Mouse (Mus musculus): ENCODE measurements around the gene Sh2b1. TPM values are rescaled to one million over a fixed set of nuclear protein-coding genes. Genes with fewer than 3 reads are reported as not detected.

Sh2b1 gene
- polyA plus RNA-seq, 1 experiment = 95.0 TPM

- TF ChIP-seq CTCF (IDR thresholded peaks at IDR 0.05; ENCODE audit: control insufficient read depth, insufficient read depth, low read length) = no peak
- no peak for TF ChIP-seq POLR2A (IDR thresholded peaks at IDR 0.05; ENCODE audit: borderline replicate concordance, control insufficient read depth, low read depth, low read length)
- Histone ChIP-seq H3K4me1 (ENCODE audit: control insufficient read depth, insufficient read depth, low read length) (no peaks in the 10 kb centered on the region; the same call in 1 of the 2 replicates), H3K27ac (ENCODE audit: control insufficient read depth, insufficient read depth, low read depth, low read length, poor library complexity) (peak within 1 kb of the TSS; percentile 75), H3K4me3 (replicated peaks; ENCODE audit: control insufficient read depth, low read depth, low read length) (peak within 1 kb of the TSS; percentile 80)
- WGBS = under 1% methylated on average over 32 of the region's 32 CpGs
Measured at GRCm38 (mm10) chr7:126487052-126487483, 11.8 kb upstream of the Sh2b1 start, which contains the start of gene Tufm. TSS of gene Tufm (plus strand) at chr7:126487361.

GRCm38 (mm10) chr7:126482392-126482871, 7.2 kb upstream of the Sh2b1 start:
- Histone ChIP-seq H3K4me1 (ENCODE audit: control insufficient read depth, insufficient read depth, low read length) (no peaks in the 10 kb centered on the region), H3K4me3 (replicated peaks; ENCODE audit: control insufficient read depth, low read depth, low read length) (no peak overlapping the region), H3K27ac (ENCODE audit: control insufficient read depth, insufficient read depth, low read depth, low read length, poor library complexity) (peak overlapping the region; percentile 13; the same call in 1 of the 2 replicates)
- under 1% methylated on average over 23 of the region's 23 CpGs for WGBS
- TF ChIP-seq POLR2A (IDR thresholded peaks at IDR 0.05; ENCODE audit: borderline replicate concordance, control insufficient read depth, low read depth, low read length) (peak; percentile 25; the same call in 1 of the 2 replicates), CTCF (IDR thresholded peaks at IDR 0.05; ENCODE audit: control insufficient read depth, insufficient read depth, low read length) (no peak)

GRCm38 (mm10) chr7:126481699-126482098, 6.5 kb upstream of the Sh2b1 start:
- Histone ChIP-seq H3K27ac (ENCODE audit: control insufficient read depth, insufficient read depth, low read depth, low read length, poor library complexity) (no peak overlapping the region), H3K4me1 (ENCODE audit: control insufficient read depth, insufficient read depth, low read length) (no peaks in the 10 kb centered on the region), H3K4me3 (replicated peaks; ENCODE audit: control insufficient read depth, low read depth, low read length) (no peak overlapping the region)
- TF ChIP-seq POLR2A (IDR thresholded peaks at IDR 0.05; ENCODE audit: borderline replicate concordance, control insufficient read depth, low read depth, low read length) = no peak
- no peak for TF ChIP-seq CTCF (IDR thresholded peaks at IDR 0.05; ENCODE audit: control insufficient read depth, insufficient read depth, low read length)
- WGBS = 18% methylated on average over 5 of the region's 5 CpGs

- under 1% methylated on average over 27 of the region's 27 CpGs for WGBS
- peaks cover 9% of the 10 kb centered on the region for H3K4me1 ChIP-seq (ENCODE audit: control insufficient read depth, insufficient read depth, low read length)
Measured at GRCm38 (mm10) chr7:126474486-126474955, 703 bp downstream of the Sh2b1 start.

GRCm38 (mm10) chr7:126473470-126474086, 1.6 kb downstream of the Sh2b1 start:
- TF ChIP-seq POLR2A (IDR thresholded peaks at IDR 0.05; ENCODE audit: borderline replicate concordance, control insufficient read depth, low read depth, low read length) = no peak
- no peak for TF ChIP-seq CTCF (IDR thresholded peaks at IDR 0.05; ENCODE audit: control insufficient read depth, insufficient read depth, low read length)

More at GRCm38 (mm10) chr7:126474486-126474955, 703 bp downstream of the Sh2b1 start:
- Histone ChIP-seq H3K27ac (ENCODE audit: control insufficient read depth, insufficient read depth, low read depth, low read length, poor library complexity) (peak overlapping the region; percentile 90), H3K4me3 (replicated peaks; ENCODE audit: control insufficient read depth, low read depth, low read length) (peak overlapping the region; percentile 87)
- TF ChIP-seq POLR2A (IDR thresholded peaks at IDR 0.05; ENCODE audit: borderline replicate concordance, control insufficient read depth, low read depth, low read length) (0 out of 2 replicates have a peak, but pooled peaks have one; percentile 11), CTCF (IDR thresholded peaks at IDR 0.05; ENCODE audit: control insufficient read depth, insufficient read depth, low read length) (no peak)

GRCm38 (mm10) chr7:126472713-126473112, 2.5 kb downstream of the Sh2b1 start:
- H3K27ac ChIP-seq (ENCODE audit: control insufficient read depth, insufficient read depth, low read depth, low read length, poor library complexity) = peak overlapping the region; percentile 85
- 12% methylated on average over 16 of the region's 16 CpGs for WGBS
- no peak overlapping the region for H3K4me3 ChIP-seq (replicated peaks; ENCODE audit: control insufficient read depth, low read depth, low read length)
- TF ChIP-seq POLR2A (IDR thresholded peaks at IDR 0.05; ENCODE audit: borderline replicate concordance, control insufficient read depth, low read depth, low read length) (no peak), CTCF (IDR thresholded peaks at IDR 0.05; ENCODE audit: control insufficient read depth, insufficient read depth, low read length) (no peak)
- H3K4me1 ChIP-seq (ENCODE audit: control insufficient read depth, insufficient read depth, low read length) = peaks cover 9% of the 10 kb centered on the region

More at GRCm38 (mm10) chr7:126473470-126474086, 1.6 kb downstream of the Sh2b1 start:
- Histone ChIP-seq H3K27ac (ENCODE audit: control insufficient read depth, insufficient read depth, low read depth, low read length, poor library complexity) (no peak overlapping the region), H3K4me1 (ENCODE audit: control insufficient read depth, insufficient read depth, low read length) (peaks cover 9% of the 10 kb centered on the region), H3K4me3 (replicated peaks; ENCODE audit: control insufficient read depth, low read depth, low read length) (peak overlapping the region; percentile 28)
- 52% methylated on average over 9 of the region's 9 CpGs for WGBS

GRCm38 (mm10) chr7:126472306-126472705, 2.9 kb downstream of the Sh2b1 start:
- Histone ChIP-seq H3K27ac (ENCODE audit: control insufficient read depth, insufficient read depth, low read depth, low read length, poor library complexity) (peak overlapping the region; percentile 85), H3K4me3 (replicated peaks; ENCODE audit: control insufficient read depth, low read depth, low read length) (peak overlapping the region; percentile 23), H3K4me1 (ENCODE audit: control insufficient read depth, insufficient read depth, low read length) (peaks cover 9% of the 10 kb centered on the region)
- TF ChIP-seq CTCF (IDR thresholded peaks at IDR 0.05; ENCODE audit: control insufficient read depth, insufficient read depth, low read length) = no peak
- no peak for TF ChIP-seq POLR2A (IDR thresholded peaks at IDR 0.05; ENCODE audit: borderline replicate concordance, control insufficient read depth, low read depth, low read length)
- WGBS = 9% methylated on average over 13 of the region's 13 CpGs

GRCm38 (mm10) chr7:126471853-126472252, 3.4 kb downstream of the Sh2b1 start:
- 16% methylated on average over 4 of the region's 4 CpGs for WGBS
- H3K4me1 ChIP-seq (ENCODE audit: control insufficient read depth, insufficient read depth, low read length) = peaks cover 9% of the 10 kb centered on the region

More at GRCm38 (mm10) chr7:126471853-126472252, 3.4 kb downstream of the Sh2b1 start:
- Histone ChIP-seq H3K27ac (ENCODE audit: control insufficient read depth, insufficient read depth, low read depth, low read length, poor library complexity) (peak overlapping the region; percentile 85), H3K4me3 (replicated peaks; ENCODE audit: control insufficient read depth, low read depth, low read length) (peak overlapping the region; percentile 23)
- no peak for TF ChIP-seq CTCF (IDR thresholded peaks at IDR 0.05; ENCODE audit: control insufficient read depth, insufficient read depth, low read length)
- TF ChIP-seq POLR2A (IDR thresholded peaks at IDR 0.05; ENCODE audit: borderline replicate concordance, control insufficient read depth, low read depth, low read length) = no peak

Measured in bone marrow, adult 2 months (tissue).